Mouse (Mus musculus): ENCODE measurements around the gene AC161166.1.
"Not testable (repeated sequence)": the region's sequence is repeated elsewhere in the genome, so short reads cannot be mapped to it uniquely, and the experiment has no call there.

The AC161166.1 gene

DNA sequence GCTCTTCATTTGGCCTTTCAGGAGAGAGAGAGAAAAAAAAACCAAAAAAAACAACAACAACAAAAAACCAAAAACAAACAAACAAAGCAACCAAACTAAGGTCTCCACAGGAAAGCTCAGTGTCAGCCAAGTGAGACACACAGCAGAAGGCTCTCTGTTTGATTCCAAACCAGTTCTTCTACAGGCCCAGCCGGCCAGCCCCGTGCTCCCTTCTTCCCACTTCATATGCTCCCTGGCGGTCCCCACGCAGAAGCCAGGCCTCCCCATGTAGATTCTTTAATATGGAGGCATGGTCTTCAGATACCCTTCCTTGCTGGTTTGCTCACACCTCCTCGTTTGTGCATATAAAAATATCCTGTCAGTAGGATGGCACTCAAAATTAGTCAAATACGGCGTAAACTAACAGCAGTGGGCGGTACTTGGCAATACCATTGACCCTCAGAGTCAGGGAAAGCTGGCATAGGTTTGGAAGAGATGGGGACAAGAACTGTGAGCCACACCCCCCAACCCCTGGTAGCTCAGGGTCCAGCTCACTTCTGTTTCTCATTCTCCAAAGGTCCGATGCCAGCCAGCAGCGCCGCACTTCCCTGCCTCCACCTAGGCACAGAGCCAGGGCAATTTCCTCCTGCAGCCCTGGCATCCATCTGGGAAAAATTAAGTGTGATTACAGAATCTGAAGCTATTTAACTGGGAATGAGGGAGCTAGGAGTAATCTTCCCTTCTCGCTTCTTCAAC lies 13.6 kb upstream of the AC161166.1 start:
- DNase-seq (ENCODE audit: low read depth), result no peak

DNA sequence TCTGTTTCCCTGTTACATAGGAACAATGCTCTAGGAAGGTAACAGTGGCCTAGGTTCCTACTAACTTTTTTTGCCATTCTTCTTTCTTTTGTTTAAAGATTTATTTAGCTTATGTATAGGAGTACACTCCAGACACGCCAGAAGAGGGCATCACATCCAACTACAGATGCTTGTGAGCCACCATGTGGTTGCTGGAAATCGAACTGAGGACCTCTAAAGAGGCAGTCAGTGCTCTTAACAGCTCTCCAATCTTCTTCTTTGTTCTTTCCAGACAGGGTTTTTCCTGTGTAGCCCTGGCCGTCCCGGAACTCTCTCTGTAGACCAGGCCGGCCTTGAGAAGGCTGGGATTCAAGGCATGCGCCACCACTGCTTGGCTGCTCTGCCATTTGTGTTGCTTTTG lies 12.7 kb upstream of the AC161166.1 start:
- DNase-seq (ENCODE audit: low read depth), result no peak

DNA sequence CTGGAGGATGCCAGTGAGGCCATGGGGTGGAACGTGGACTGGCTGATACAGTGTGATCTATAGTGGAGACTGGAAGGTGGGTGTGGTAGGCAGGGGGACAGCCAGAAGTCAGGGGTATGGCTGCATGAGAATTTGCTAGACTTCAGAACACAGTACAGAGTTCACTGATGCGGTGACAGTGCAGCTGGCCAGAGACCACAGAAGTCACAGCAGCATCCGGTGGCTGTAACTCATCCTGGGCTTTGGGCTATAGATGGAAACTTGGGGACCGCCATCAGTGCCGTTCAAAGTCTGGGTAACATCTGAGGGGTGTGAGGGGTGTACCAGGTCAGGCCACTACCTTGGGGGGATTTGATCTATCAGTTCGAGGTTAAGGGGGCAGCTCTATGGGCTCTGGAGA lies 11.5 kb upstream of the AC161166.1 start:
- DNase-seq (ENCODE audit: low read depth), result no peak

DNA sequence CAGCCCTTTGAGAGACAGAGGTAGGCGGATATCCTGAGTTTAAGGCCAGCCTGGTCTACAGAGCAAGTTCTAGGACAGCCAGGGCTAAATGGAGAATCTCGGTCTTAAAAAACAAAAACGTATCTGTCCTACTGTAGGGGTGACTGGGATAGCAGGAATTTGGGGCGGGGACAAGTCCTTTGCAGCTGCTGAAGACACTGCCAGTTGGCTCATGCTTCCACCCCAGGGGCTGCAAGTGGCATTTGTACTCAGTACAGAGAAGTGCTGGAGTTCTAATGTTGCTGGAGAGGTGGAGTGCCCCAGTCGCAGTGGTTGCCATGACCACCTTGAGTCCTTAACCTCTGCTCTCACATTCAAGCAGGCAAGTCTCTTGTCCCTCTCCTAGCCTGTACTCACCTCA lies 10.6 kb upstream of the AC161166.1 start:
- no peak for DNase-seq (ENCODE audit: low read depth)

DNA sequence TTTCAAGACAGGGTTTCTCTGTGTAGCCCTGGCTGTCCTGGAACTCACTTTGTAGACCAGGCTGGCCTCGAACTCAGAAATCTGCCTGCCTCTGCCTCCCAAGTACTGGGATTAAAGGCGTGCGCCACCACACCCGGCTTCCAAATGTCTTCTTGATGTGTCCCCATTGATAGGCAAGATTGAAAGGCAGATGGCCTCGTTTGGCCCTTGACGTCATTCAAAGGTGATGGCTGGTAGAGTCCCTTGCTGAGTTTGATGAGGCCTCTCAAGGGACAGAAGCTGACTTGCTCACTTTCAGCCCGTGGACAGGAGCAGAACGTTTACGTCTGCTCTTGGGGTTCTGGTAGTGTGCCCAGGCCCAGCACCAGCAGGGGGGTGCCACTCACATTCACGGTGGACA lies 7.8 kb upstream of the AC161166.1 start:
- not testable (repeated sequence) for DNase-seq (ENCODE audit: low read depth)

DNA sequence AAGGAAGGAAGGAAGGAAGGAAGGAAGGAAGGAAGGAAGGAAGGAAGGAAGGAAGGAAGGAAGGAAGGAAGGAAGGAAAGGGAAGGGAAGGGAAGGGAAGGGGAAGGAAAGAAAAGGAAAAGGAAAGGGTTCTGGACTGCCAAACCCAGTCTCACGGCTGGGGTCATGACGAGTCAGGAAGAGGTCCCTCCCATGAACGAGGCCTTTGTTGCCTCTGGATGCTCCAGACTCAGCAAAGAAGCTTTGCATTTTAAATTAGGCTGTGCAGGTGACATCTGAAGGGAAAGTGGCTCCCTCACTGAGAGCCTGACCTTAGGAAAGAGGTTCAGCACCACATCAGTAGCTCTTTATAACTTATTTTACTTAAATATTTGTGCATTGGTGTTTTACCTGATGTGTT lies 6.9 kb upstream of the AC161166.1 start:
- DNase-seq (ENCODE audit: low read depth), result no peak

DNA sequence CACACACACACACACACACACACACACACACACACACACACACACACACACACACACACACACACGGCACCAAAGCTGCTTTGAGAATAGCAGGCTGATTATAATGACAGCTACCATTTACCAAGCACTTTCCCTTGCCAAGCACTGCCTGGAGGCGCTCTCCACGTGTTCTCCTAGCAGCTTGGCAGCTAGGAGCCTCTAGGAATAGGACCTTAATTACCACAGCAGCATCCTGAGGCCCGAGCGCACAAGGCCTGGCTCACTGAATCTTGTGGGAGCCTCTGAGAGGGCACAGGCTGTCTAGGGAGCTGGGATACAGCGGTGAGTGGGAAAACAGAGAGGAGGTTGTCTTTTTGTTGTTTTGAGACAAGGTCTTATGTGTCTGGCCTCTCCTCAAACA lies 5.4 kb upstream of the AC161166.1 start:
- DNase-seq (ENCODE audit: low read depth), result no peak

DNA sequence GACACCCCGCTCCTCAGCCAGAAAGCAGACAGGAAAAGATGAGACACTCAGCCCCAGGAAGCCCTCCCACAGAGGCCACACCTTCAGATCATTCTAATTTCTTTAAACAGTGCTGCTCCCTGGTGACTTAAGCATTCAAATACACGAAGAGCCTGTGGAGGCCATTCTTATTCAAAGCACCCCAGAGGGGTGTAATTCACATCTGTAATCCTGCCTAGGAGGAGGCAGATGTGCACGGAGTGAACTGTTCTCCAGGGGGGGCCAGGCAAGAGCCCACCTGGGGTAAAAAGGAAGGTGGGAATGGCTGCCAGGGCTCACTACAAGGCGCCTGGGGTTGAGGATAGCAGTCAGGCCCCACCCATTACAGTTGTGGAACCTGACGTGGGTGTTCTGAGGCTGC lies 4.8 kb upstream of the AC161166.1 start:
- DNase-seq (ENCODE audit: low read depth), result peak; percentile 24

DNA sequence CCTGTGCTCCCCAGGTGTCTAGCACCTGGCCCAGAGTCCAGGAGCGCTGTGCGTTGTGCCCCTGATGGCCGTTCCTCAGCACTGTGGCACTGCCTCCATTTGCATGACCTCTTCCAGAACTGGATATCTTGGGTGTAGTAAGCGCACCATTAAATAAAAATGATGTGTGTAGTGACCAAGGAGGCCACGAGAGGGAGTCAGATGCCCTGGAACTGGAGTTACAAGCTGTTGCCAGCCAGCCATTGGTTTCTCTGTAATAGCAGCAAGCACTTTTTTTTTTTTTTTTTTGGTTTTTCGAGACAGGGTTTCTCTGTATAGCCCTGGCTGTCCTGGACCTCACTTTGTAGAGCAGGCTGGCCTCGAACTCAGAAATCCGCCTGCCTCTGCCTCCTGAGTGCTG lies 4.1 kb upstream of the AC161166.1 start:
- peak; percentile 33 for DNase-seq (ENCODE audit: low read depth)

DNA sequence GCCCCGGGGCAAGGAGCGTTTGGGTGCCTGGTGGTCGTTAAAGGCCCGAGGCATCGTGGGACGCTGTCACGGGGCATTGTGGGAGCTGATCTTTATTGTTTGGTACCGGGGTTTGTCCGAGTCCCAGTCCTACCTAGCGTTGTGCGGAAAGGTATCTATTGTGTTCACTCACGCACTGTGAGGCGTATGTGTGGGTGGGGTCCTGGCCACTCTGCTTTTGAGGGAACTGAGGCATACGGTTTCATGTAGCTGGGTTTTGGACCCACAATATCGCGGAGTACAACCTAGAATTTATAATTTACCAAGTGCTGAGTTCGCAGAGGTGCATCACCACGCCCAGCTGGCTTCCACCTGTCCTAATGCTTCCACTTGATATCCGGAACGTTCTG lies 4.5 kb downstream of the AC161166.1 start:
- no peak for DNase-seq (ENCODE audit: low read depth)

DNA sequence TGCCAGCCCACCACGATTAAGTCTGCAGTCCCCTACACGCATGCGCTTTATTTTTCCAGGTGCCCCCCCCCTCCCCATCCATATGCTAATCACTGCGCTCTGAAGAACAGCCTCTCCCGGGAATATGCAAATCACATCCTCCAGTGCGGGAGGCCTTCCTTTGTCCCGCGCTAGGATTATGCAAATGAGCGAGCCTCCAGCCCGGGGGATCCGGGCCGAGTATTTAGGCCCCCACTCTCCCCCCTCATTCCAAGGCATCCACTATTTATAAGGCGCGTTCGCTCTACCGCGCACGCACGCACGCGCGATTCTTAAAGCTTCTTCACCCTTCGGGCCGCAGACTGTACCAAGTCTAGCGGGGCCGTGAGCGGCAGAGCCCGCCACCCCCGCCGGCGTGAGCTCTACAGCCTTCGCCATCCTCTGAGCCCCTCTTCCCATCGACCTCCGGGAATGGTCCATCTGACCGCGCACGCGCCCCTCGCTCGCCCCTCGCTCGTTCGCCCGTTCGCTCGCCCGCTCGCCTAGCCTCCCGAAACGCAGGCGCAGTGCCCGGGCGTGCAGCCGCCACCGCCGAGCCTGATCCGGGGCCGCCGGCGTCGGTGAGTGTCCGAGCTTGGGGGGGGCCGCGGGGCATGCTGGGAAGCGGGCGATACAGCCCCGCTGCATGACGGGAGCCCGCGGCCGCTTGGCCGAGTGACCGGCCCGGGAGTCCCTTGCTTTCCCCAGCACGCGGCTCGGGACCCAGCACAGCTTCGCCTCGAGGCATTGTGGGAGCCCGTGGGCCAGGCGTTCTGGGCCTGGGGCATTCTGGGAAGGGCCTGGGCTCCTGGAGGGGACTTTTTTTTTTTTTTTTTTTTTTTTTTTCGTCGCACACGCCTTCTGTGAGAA lies 5.2 kb downstream of the AC161166.1 start, which contains the start of gene Zfp428:
Gene Zfp428 (plus strand): TSS at position 169 of the 888 bp plus-strand sequence.
- DNase-seq (ENCODE audit: low read depth), result peak; percentile 62

DNA sequence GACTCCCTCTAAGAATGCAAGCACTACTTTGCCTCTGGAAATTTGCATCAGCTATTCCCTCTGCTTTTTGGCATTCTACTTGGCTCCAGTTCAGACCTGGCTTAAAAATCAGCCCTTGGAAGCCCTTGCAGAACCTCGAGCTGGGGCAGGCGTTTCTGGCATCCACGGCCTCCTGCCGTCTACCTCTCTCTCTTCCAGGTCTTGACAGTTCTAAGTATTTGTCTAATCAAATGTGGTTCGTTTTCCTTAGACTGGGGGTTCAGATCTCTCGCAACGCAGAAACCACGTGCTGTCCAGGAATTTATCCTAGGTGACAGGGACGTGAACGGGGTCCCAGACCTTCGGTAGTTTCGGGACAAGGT lies 5.8 kb downstream of the AC161166.1 start:
- DNase-seq (ENCODE audit: low read depth), result no peak

DNA sequence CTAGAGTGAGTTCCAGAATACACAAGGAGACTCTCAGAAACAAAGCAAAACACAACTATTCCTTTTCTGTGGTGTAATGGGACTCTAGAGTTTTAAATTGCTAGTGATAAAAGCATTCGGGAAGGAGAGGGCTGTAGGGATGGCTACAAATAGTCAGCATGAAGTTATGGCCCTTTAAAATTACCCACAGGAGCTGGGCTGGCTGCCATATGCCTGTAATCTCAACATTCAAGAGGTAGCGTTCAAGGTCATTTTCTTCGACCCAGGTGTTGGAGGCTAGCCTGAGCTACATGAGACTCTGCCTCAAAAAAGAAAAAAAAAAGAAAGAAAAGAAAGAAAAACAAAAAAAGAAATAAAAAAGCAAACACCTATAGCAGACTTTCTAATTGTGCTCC lies 6.2 kb downstream of the AC161166.1 start:
- DNase-seq (ENCODE audit: low read depth), result no peak

DNA sequence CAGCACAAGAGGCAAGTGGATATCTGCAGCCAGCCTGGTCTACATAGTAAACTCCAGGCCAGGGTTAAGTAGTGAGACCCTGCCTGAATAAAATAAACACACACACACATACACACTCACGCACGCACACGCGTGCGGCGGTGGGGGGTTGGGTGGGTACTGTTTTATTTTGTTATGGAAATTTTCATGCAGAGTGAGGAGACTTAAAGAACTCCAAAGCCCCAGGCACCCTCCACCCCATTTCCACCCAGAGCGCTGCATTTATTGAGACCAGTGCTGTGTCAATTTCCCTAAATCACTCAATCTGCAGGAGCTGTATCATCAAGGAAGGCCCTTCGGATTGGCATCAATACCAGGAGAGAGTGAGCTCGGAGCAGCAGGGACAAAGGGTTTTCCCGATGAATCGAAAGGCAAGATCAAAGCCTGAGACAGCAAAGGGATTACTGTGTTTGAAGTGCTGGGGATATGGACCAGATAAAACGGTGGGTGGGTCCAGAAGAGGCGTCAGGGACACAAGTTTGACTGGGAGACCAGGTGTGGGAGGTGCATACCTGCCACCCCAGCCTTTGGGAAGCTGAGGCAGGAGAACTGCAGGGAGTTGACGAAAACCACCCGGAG lies 6.7 kb downstream of the AC161166.1 start:
- no peak for DNase-seq (ENCODE audit: low read depth)

DNA sequence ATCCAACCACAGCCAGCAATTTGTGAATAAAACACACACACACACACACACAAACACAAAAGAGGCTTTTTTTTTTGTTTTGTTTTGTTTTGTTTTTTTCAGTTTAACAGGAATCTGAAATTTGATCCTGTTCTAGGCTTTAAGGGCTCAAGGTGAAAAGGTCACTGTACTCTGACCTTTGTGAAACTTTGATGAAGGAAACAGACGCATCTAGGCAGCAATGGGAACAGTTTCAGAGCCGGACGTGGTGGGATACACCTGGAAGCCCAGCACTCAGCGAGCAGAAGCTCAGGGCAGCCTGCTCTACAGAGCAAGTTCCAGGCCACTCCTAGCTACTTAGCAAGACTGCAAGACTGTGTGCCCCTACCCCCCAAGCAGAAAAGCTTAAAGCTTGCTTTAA lies 7.4 kb downstream of the AC161166.1 start:
- DNase-seq (ENCODE audit: low read depth), result no peak

DNA sequence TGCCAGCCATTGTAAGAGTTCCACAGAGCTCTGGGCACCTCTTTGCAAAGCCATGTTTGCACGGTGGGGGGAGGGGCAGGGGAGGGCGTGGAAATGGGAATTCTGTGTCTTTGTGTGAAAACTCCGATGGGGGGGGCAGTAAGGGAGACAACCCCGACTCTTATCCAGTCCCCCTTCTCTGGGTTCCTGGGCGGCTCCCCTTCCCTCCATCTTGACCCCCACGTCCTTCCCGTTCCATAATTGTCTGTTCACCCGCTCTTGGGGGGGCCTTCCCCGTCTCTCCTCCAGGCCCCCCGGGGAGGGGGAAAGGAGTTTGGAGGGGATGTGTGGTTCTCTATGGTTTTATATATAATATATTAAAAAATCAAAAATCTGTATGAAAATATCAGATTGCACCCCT lies 8.3 kb downstream of the AC161166.1 start:
- no peak for DNase-seq (ENCODE audit: low read depth)

DNA sequence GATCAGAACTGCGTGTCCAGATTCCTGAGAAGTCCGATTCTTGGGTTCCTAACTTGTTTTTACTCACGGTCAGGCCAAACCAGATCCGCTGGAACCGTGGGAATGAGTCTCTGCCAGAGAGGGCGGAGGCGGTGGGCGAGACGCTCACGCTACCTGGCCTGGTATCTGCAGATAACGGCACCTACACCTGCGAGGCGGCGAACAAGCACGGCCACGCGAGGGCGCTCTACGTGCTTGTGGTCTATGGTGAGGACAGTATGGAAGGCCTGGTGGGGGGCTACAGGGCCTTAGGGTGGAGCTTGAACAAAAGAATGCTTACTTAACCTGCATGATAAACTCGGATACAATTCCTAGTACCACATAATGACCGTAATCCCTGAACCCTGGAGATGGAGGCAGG lies 10.8 kb downstream of the AC161166.1 start:
- peak; percentile 44 for DNase-seq (ENCODE audit: low read depth)

DNA sequence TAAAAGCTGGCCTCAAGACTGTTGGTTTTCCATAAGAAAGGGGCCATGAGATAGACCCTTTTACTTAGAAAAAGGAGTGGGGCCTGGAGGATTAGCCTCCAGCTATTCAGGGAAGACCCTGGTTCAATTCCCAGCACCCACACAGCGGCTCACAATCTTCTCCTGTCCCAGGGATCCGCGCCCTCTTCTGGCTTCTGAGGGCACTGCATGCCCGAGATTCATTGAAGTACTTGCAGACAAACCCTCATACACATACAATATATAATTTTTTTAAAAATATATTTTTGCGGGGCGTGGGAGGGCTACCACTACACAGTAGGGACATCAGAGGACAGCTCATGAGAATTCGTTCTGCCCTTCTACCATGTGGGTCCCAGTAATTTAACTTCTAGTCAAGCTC lies 11.3 kb downstream of the AC161166.1 start:
- DNase-seq (ENCODE audit: low read depth), result peak; percentile 71

DNA sequence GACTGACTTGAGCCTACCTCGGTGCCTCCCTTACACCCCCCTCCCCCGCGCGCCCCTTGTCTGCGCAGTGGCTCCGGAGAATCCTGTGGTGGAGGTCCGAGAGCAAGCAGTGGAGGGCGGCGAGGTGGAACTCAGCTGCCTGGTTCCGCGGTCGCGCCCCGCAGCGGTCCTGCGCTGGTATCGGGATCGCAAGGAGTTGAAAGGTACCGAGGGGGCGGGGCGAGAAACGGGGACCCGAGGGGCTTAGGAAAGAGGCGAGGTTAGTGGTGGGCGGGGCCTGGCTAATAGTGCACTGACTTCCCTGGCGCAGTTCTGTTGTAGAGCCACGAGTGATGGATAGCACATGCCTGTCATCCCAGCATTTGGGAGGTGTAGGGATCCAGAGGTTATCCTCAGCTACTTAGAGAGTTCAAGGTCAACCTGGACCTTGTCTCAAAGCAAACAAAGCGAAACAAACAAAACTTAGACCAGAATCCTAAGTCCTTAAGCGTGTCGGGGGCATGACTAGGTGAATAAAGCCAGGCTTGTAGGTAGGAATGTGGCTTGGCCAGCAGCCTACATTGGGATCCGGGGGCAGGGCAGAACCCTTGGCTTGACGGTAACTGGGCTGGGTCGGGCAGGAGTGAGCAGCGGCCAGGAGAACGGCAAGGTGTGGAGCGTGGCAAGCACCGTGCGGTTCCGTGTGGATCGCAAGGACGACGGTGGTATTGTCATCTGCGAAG lies 12.2 kb downstream of the AC161166.1 start:
- no peak for DNase-seq (ENCODE audit: low read depth)

DNA sequence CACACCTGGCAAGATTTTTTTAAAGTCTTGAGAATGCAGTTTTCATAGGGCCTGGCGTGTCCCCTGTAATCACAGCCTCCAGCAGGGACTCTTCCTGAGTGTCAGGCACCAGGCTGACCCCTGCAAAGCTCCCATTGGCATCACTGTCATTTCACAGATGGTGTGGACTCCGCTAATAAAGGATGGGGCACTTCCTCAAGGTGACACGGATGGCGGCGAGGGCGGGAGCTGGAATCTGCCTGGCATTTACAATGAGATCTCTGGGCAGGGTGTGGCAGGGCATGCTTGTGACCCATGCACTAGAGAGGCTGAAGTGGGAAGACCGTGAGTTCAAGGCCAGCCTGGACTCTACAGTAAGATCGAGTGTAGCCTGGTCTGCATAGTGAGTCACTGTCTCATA lies 24.0 kb downstream of the AC161166.1 start:
- DNase-seq (ENCODE audit: low read depth), result no peak

DNA sequence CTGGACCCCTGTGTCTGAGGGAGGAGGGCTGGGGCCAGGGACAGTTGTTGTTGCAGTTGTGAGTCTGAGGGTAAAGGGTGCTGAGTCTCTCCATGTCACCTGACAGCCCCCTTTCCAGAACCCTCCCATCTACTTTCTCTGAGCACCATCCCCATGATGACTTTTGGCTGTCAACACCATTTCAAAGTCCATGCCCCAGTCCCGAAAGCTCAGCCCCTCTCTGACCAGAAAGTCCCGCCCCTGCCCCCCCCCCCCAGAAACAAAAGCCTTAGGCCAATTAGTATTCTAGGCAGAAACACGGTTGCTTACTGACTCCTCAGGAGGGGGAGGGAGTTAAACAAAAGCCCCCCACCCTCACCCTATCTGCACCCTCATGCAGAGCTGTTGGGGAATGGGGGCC lies 24.9 kb downstream of the AC161166.1 start:
- DNase-seq (ENCODE audit: low read depth), result no peak

DNA sequence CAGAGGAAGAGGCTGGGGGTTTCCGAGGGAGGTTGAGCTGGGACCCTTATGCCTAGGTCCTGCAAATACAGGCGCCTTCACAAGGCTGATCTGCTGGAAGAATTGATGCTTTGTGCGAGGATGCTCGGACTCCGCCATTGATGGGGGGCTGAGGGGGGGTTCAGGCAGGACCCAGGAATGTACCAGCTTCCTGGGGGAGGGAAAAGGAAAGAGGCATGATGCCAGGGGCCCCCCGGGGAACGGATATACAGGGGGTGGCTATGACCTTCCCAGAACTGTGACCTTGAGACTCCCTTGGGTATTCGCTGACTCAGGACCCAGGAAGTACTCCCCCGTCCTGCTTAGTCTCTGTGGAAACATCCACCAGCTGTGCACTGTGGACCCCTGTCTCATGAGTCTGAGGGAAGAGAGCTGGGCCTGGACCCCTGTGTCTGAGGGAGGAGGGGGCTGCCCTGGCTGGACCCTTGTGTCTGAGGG lies 25.6 kb downstream of the AC161166.1 start:
- no peak for DNase-seq (ENCODE audit: low read depth)

Data from induced T-regulatory cell, adult 2 months (primary cell).